Mouse (Mus musculus) limb, embryonic 15.5 days (tissue): Measurements from ENCODE around the gene Akt2. TPM values are rescaled to one million over a fixed set of nuclear protein-coding genes. Genes with fewer than 3 reads are reported as not detected.

ENCODE experiments used
- ATAC-seq: fragments of 200-750 bp; cut with Nextera tagmentation; 2 replicates; pipeline ENCODE4 v1.8.0; 2017; ENCODE audit warnings: low read depth, moderate TSS enrichment; ENCODE audit not compliant: insufficient number of reproducible peaks, low FRiP score, low TSS enrichment
- H3K27ac ChIP-seq: fragments of 300-500 bp; sonication (generic); 2 replicates; pipeline ENCODE4 v1.5.1; 2015; ENCODE audit warnings: moderate library complexity, mild to moderate bottlenecking, inconsistent platforms
- H3K27me3 ChIP-seq: fragments of 300-500 bp; sonication (generic); 2 replicates; pipeline ENCODE4 v1.6.1; 2015; ENCODE audit warnings: inconsistent platforms
- H3K36me3 ChIP-seq: fragments of 300-500 bp; sonication (generic); 2 replicates; pipeline ENCODE4 v1.6.1; 2015; ENCODE audit warnings: inconsistent platforms
- H3K4me1 ChIP-seq: fragments of 300-500 bp; sonication (generic); 2 replicates; pipeline ENCODE4 v1.6.1; 2015; ENCODE audit warnings: inconsistent platforms
- H3K4me2 ChIP-seq: fragments of 300-500 bp; sonication (generic); 2 replicates; pipeline ENCODE4 v1.6.1; 2015; ENCODE audit warnings: mild to moderate bottlenecking, inconsistent platforms
- H3K4me3 ChIP-seq: fragments of 300-500 bp; sonication (generic); 2 replicates; pipeline ENCODE4 v1.5.1; 2015; ENCODE audit warnings: mild to moderate bottlenecking, inconsistent platforms
- H3K9ac ChIP-seq: fragments of 300-500 bp; sonication (generic); 2 replicates; pipeline ENCODE4 v1.6.1; 2015; ENCODE audit warnings: inconsistent platforms
- H3K9me3 ChIP-seq: fragments of 300-500 bp; sonication (generic); 2 replicates; pipeline ENCODE4 v1.6.1; 2016; ENCODE audit warnings: inconsistent platforms
- WGBS: fragments of 180-500 bp; shearing (Covaris S2); methylation state at CpG from one replicate; pipeline ENCODE4 v1.1.7; 2015; 5-methylcytosine and 5-hydroxymethylcytosine counted together
- polyA plus RNA-seq: library from polyadenylated mRNA; unstranded; fragments of >200 nt; fragmentation: Nextera tagmentation; extraction: Ambion mirVana; gene quantifications from 2 replicates; pipeline ENCODE4 v1.2.1, GENCODE M21; 2015

The Akt2 gene
- polyA plus RNA-seq, 1 experiment from 2014 or later = 108 TPM

DNA sequence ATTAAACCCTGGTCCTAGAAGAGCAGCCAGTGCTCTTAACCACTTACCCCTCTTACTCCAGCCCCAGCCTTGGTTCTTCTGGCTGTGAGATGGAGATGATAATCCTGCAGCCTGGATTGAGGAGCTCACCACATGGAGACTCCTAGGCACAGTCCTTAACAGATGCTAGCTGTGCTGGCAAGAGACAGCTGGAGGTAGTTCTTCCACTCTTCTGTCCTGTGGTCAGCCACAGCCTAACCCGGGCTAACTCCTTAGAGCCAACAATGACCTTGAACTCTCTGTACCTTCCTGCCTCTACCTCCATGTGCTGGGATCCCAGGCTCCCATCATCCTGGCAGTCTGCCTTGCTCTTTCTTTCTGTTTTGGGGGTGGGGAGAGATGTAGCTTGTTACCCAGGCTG lies 30.4 kb upstream of the Akt2 start:
- WGBS = 81% methylated on average over 1 of the region's 1 CpGs
- peaks cover 78% of the 10 kb centered on the region for H3K36me3 ChIP-seq
- no peak for ATAC-seq

DNA sequence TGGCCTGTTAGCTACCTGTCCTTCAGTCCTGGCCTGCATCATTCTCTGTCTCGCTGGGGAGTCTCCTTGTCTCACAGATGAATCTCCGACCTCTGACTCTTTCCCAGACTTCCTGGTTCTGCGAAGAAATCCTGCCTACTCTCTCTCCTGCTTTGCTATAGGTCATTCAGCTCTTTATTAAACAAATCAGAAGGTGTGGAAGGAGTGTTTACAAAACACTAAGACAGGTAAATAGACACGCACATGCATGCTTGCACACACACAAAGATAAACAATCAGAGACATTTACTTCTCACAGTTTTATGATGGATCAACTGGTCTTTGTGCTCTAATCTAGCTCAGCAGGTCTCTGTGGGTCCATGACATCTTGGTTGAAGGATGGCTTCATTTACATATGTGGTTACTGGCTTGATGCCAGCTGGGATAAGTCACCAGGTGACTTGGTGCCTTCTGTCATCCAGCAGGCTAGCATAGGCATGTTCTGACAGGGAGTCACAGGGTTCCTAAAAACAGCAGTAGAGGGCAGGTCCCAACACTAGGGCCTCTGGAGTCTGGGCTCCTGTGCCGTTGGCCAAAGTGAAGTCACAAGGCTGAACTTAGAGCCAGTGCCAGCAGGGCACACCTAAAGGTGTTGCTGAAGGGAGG lies 21.6 kb upstream of the Akt2 start:
- H3K9me3 ChIP-seq = no peaks in the 10 kb centered on the region
- H3K9ac ChIP-seq = no peak overlapping the region
- H3K27me3 ChIP-seq = no peaks in the 10 kb centered on the region
- no peak overlapping the region for H3K4me2 ChIP-seq
- no peak overlapping the region for H3K4me3 ChIP-seq
- ATAC-seq = 0 out of 2 replicates have a peak, but pooled peaks have one; percentile 25
- no peaks in the 10 kb centered on the region for H3K4me1 ChIP-seq
- WGBS = 76% methylated on average over 5 of the region's 5 CpGs
- H3K27ac ChIP-seq = no peak overlapping the region
- peaks cover 77% of the 10 kb centered on the region for H3K36me3 ChIP-seq

More for the DNA sequence above, 30.4 kb upstream of the Akt2 start:
- Histone ChIP-seq H3K9me3 (no peaks in the 10 kb centered on the region), H3K27ac (peak overlapping the region; percentile 65), H3K27me3 (no peaks in the 10 kb centered on the region), H3K9ac (no peak overlapping the region), H3K4me2 (no peak overlapping the region), H3K4me1 (no peaks in the 10 kb centered on the region), H3K4me3 (no peak overlapping the region)

DNA sequence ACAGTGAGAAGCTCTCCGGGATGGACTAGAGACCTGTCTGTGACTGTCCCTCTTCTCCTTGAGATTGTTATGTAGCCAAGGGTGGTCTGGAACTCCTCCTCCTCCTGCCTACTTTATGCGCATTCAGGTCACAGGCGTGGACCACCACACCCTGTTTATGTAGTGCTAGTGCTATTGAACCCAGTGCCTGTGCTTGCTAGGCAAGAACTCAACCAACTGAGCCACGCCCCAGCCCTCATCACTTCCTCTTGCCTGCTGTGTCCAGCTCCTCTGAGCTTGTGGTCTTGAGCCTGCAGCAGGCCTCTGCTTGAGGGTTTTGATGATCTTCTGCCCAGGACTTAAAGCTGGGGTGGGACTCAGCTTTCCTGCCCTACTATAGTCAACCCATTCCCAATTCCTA lies 19.2 kb upstream of the Akt2 start:
- peaks cover 84% of the 10 kb centered on the region for H3K36me3 ChIP-seq
- WGBS = 90% methylated on average over 4 of the region's 4 CpGs
- no peak overlapping the region for H3K4me3 ChIP-seq
- no peaks in the 10 kb centered on the region for H3K4me1 ChIP-seq
- H3K27me3 ChIP-seq = no peaks in the 10 kb centered on the region
- ATAC-seq = no peak
- no peak overlapping the region for H3K27ac ChIP-seq
- no peaks in the 10 kb centered on the region for H3K9me3 ChIP-seq
- no peak overlapping the region for H3K4me2 ChIP-seq
- no peak overlapping the region for H3K9ac ChIP-seq

DNA sequence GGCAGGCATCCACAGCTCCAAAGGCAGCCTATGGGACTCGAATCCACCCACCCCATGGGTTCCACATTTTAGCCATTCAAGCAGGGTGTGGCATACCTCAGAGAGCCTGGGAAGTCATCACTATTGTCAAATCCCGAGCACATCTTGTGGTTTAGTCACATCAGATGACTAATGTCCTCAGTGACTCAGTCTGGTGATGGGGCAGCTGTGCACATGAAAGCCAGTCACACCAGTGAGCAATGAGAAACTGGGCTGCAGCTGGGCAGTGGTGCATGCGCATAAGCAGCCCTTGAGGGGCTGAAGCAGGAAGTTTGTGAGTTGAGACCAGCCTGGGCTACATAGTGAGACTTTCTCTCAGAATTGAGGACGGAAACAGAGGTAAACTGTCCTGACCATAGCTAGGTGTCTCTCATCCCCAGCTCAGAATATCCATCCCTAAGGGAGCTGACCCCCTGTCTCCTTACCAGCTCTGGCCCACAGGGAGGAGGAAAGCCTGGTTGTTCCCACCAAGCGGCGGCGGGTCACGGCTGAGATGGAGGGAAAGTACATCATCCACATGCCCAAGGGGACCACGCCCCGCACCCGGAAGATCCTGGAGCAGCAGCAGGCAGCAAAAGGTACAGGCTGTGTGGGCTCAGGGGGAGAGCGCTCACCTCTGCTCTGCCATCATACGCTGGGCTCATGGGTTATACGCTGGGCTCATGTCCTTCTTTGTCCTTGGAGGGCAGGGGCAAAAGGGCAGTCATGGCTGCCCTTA lies 17.1 kb upstream of the Akt2 start:
- H3K4me3 ChIP-seq = no peak overlapping the region

DNA sequence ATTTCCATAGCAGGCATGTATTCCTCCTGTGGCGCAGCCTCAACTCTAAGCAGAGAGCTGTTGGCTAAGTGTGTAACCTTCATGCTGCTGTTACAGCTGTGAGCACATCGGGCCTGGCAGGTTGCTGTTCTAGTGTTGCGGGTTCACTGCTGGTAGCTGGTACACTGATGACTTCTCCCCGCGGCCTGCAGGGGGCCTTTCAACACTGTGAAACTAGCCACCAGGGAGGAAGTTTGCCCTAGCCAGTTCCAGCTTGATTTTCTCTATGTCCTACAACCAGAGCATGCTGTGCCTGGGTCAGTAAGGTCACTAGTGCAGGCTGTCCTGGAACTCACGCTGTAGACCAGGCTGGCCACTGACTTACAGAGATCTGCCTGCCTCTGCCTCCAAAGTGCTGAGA lies 14.4 kb upstream of the Akt2 start:
- Histone ChIP-seq H3K4me3 (no peak overlapping the region), H3K36me3 (peaks cover 87% of the 10 kb centered on the region), H3K27ac (no peak overlapping the region), H3K4me2 (no peak overlapping the region), H3K4me1 (no peaks in the 10 kb centered on the region), H3K27me3 (no peaks in the 10 kb centered on the region), H3K9me3 (no peaks in the 10 kb centered on the region), H3K9ac (no peak overlapping the region)
- no peak for ATAC-seq
- WGBS = 71% methylated on average over 6 of the region's 6 CpGs

More for the DNA sequence above, 17.1 kb upstream of the Akt2 start:
- H3K36me3 ChIP-seq = peaks cover 83% of the 10 kb centered on the region
- no peaks in the 10 kb centered on the region for H3K9me3 ChIP-seq
- H3K27me3 ChIP-seq = no peaks in the 10 kb centered on the region
- no peak overlapping the region for H3K9ac ChIP-seq
- H3K4me1 ChIP-seq = no peaks in the 10 kb centered on the region
- H3K27ac ChIP-seq = no peak overlapping the region
- 88% methylated on average over 14 of the region's 14 CpGs for WGBS
- ATAC-seq = no peak
- no peak overlapping the region for H3K4me2 ChIP-seq

DNA sequence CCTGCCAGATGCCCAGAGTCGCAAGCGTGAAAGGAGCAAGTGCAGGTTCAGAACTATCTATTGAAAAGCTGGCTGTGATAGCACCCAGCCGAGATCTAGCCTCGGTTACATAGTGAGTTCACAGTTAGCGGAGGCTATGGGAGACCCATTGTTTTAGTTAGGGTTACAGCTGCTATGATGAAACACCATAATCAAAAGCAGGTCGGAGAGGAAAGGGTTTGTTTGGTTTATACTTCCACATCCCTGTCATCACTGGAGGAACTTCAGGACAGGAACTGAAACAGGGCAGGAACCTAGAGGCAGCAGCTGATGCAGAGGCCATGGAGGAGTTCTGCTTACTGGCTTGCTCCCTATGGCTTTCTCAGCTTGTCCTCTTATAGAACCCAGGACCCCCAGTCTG lies 13.8 kb upstream of the Akt2 start:
- Histone ChIP-seq H3K27me3 (no peaks in the 10 kb centered on the region), H3K4me3 (no peak overlapping the region), H3K36me3 (peaks cover 87% of the 10 kb centered on the region), H3K4me1 (no peaks in the 10 kb centered on the region), H3K4me2 (no peak overlapping the region), H3K27ac (no peak overlapping the region), H3K9ac (no peak overlapping the region), H3K9me3 (no peaks in the 10 kb centered on the region)
- WGBS = 92% methylated on average over 6 of the region's 6 CpGs
- ATAC-seq = no peak

DNA sequence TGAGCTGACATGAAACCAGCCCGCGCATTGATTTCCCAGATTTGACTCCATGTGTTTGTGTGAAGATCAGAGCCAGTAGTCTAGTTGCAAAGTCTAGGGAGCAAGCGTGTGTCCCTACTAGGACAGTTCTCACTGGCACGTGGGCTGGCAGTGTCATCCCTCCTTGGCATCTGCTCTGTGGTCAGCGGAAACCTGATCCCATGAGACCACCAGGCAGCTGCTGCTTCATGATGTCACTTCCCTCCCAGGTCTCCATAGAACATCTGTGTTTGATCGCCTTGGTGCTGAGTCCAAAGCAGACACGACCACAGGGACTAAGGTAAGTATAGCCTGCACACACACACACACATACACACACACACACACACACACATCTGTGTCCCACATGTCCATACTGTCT lies 12.9 kb upstream of the Akt2 start:
- H3K27ac ChIP-seq = no peak overlapping the region
- WGBS = 47% methylated on average over 7 of the region's 7 CpGs

DNA sequence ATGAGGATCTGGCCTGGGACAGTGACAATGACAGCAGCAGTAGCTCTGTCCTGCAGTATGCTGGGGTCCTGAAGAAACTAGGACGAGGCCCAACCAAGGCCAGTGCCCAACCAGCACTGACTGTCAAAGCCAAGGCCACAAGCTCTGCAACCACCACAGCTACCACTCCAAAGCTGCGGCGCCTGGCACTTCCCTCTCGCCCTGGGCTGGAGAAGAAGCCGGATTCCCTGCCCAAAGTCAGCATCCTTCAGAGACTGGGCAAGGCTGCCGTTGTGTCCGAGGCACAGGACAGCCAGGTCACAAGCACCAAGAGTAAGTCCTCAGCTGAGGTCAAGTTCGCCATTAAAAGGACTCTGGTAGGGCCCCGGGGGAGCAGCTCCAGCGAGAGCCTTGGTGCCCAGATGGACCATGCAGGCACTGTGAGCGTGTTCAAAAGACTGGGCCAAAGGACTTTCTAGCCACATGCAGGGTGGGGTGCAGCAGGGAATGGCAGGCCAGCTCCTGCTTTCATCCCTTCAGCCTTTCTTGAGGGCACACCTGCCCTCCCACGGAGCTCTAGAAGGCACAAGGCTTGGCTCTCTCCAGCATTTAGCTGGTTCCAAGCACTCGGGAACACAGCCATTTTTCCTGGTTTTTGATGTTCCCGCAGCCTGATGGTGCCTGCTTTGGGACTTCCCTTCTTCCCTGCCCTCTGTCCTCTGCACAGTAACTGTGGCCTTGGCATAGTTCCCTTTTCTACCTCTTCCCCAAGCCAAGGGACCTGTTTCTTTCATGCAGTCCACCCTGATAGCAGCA lies 10.8 kb upstream of the Akt2 start:
- Histone ChIP-seq H3K9me3 (no peaks in the 10 kb centered on the region), H3K4me3 (no peak overlapping the region), H3K27me3 (no peaks in the 10 kb centered on the region), H3K36me3 (peaks cover 84% of the 10 kb centered on the region), H3K27ac (no peak overlapping the region), H3K4me1 (no peaks in the 10 kb centered on the region), H3K9ac (no peak overlapping the region), H3K4me2 (no peak overlapping the region)
- WGBS = 88% methylated on average over 14 of the region's 14 CpGs
- ATAC-seq = no peak

More for the DNA sequence above, 12.9 kb upstream of the Akt2 start:
- Histone ChIP-seq H3K9ac (no peak overlapping the region), H3K36me3 (peaks cover 88% of the 10 kb centered on the region), H3K4me1 (no peaks in the 10 kb centered on the region), H3K4me3 (no peak overlapping the region), H3K27me3 (no peaks in the 10 kb centered on the region), H3K4me2 (no peak overlapping the region), H3K9me3 (no peaks in the 10 kb centered on the region)
- no peak for ATAC-seq

DNA sequence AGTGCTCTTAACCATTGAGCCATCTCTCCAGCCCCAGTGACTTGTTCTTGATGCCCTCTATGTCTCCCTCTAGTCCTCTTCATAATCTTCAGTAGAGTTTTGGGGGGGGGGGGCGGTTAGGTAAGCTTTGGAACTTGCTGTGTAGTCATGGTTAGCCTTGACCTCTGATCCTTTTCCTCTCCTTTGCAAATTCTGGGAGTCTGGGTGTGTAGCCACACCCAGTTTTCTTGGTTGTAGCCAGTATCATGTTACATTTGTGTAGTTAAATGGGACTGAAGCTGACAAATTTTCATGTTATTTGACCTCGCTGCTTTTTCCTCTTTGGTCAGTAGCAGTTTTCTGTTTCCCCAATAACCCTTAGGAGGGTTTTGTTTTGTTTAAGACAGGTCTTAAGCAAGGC lies 4.5 kb upstream of the Akt2 start:
- Histone ChIP-seq H3K9ac (no peak overlapping the region), H3K4me3 (no peak overlapping the region), H3K36me3 (peaks cover 26% of the 10 kb centered on the region), H3K4me2 (no peak overlapping the region), H3K4me1 (no peaks in the 10 kb centered on the region), H3K27ac (no peak overlapping the region), H3K27me3 (no peaks in the 10 kb centered on the region), H3K9me3 (no peaks in the 10 kb centered on the region)
- ATAC-seq = no peak
- 60% methylated on average over 2 of the region's 2 CpGs for WGBS

DNA sequence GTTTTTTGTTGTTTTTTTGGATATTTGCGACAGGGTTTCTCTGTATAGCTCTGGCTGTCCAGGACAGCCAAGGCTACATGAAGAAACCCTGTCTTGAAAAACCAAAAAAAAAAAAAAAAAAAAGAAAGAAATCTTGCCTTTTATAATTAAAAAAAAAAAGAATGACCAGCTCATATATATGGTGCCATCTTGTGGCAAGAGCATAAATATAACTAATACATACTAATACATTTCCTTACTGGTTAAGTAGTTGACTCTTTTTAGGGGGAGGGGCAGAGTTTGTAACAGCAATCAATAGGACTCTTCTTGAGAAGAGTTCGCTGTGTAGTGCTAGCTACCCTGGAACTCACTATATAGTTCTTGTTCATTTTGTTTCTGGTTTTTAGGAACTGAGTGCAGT lies 3.6 kb upstream of the Akt2 start:
- ATAC-seq = no peak
- no peak overlapping the region for H3K9ac ChIP-seq
- 87% methylated on average over 2 of the region's 2 CpGs for WGBS
- H3K27ac ChIP-seq = no peak overlapping the region
- peaks cover 18% of the 10 kb centered on the region for H3K36me3 ChIP-seq
- no peak overlapping the region for H3K4me3 ChIP-seq
- no peaks in the 10 kb centered on the region for H3K27me3 ChIP-seq
- no peak overlapping the region for H3K4me2 ChIP-seq
- peaks cover 4% of the 10 kb centered on the region for H3K4me1 ChIP-seq
- no peaks in the 10 kb centered on the region for H3K9me3 ChIP-seq

DNA sequence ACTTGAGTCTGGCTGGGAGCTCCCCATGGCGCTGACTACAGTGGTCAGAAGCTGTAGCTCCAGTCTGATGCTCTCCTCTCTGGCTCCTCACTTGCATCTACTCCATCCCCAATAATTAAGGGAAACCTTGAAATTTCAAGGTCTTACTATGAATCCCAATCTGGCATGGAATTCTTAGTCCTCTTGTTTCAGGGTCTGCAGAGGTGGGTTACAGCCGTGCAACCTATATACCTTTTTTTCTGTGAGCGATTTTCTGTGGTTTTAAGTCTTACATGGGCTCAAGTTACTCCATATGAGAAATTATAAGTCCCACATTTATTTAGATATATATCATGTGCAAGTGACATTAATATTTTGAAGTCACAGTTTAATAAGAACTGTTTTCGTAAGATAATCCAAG lies 1.3 kb upstream of the Akt2 start:
- Histone ChIP-seq H3K4me1 (peaks cover 20% of the 10 kb centered on the region), H3K36me3 (peaks cover 9% of the 10 kb centered on the region; the same call in 1 of the 2 replicates), H3K4me3 (no peak overlapping the region), H3K27ac (no peak overlapping the region), H3K9me3 (no peaks in the 10 kb centered on the region), H3K9ac (no peak overlapping the region), H3K4me2 (no peak overlapping the region), H3K27me3 (no peaks in the 10 kb centered on the region)
- WGBS = 89% methylated on average over 4 of the region's 4 CpGs
- no peak for ATAC-seq
